Mouse (Mus musculus) midbrain, embryonic 12.5 days (tissue): ENCODE data around the gene Zan. TPM values are rescaled to one million over a fixed set of nuclear protein-coding genes. Genes with fewer than 3 reads are reported as not detected.

Source experiments
- ATAC-seq: fragments of 200-750 bp; cut with Nextera tagmentation; 2 replicates; pipeline ENCODE4 v1.8.0; 2017; ENCODE audit warnings: low read depth, moderate TSS enrichment, moderate library complexity; ENCODE audit not compliant: low FRiP score
- H3K27ac ChIP-seq: fragments of 300-500 bp; sonication (generic); replicated peaks from 2 replicates; pipeline ENCODE4 v1.5.1; 2016; ENCODE audit warnings: mild to moderate bottlenecking
- H3K27me3 ChIP-seq: fragments of 300-500 bp; sonication (generic); 2 replicates; pipeline ENCODE4 v1.6.1; 2016; ENCODE audit warnings: mild to moderate bottlenecking
- H3K36me3 ChIP-seq: fragments of 300-500 bp; sonication (generic); 2 replicates; pipeline ENCODE4 v1.6.1; 2016
- H3K4me1 ChIP-seq: fragments of 300-500 bp; sonication (generic); 2 replicates; pipeline ENCODE4 v1.6.1; 2016
- H3K4me2 ChIP-seq: fragments of 300-500 bp; sonication (generic); replicated peaks from 2 replicates; pipeline ENCODE4 v1.6.1; 2016; ENCODE audit warnings: mild to moderate bottlenecking, moderate library complexity
- H3K4me3 ChIP-seq: fragments of 300-500 bp; sonication (generic); 2 replicates; pipeline ENCODE4 v1.5.1; 2016; ENCODE audit warnings: mild to moderate bottlenecking
- H3K9ac ChIP-seq: fragments of 300-500 bp; sonication (generic); replicated peaks from 2 replicates; pipeline ENCODE4 v1.6.1; 2016; ENCODE audit warnings: mild to moderate bottlenecking, moderate library complexity
- H3K9me3 ChIP-seq: fragments of 300-500 bp; sonication (generic); 2 replicates; pipeline ENCODE4 v1.6.1; 2016; ENCODE audit warnings: mild to moderate bottlenecking
- WGBS: fragments of 180-500 bp; shearing (Covaris S2); methylation state at CpG from one replicate; pipeline ENCODE4 v1.1.7; 2016; 5-methylcytosine and 5-hydroxymethylcytosine counted together
- polyA plus RNA-seq: library from polyadenylated mRNA; unstranded; fragments of >200 nt; fragmentation: Nextera tagmentation; extraction: Ambion mirVana; gene quantifications from 2 replicates; pipeline ENCODE4 v1.2.1, GENCODE M21; 2016

Zan gene
- polyA plus RNA-seq, 1 experiment from 2014 or later = 0.03 TPM

DNA sequence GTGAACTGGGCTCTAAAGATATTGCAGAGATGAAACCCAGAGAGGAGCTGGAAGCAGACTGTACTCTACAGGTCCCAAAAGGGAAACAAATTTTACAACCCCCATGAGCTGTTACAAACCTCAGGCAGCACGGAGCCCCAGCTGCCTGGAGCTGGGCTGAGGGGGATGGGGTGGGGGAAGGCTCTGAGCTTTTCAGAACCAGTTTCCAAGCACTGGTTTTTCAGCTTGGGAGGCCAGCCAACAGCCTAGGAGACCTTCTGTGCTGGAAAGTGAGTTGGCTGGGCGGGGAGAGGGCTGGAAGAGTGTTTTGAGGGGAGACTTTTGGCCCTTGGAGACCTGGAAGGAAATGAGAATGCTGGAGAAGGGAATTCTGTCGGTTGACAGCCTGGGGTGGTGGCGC is 14.7 kb upstream of the Zan start:
- 67% methylated on average over 4 of the region's 4 CpGs for WGBS
- no peak overlapping the region for H3K4me3 ChIP-seq
- peaks cover 5% of the 10 kb centered on the region; the same call in 1 of the 2 replicates for H3K27me3 ChIP-seq
- H3K4me1 ChIP-seq = no peaks in the 10 kb centered on the region
- H3K27ac ChIP-seq = no peak overlapping the region
- no peaks in the 10 kb centered on the region for H3K9me3 ChIP-seq
- no peak overlapping the region for H3K9ac ChIP-seq
- no peak overlapping the region for H3K4me2 ChIP-seq
- no peaks in the 10 kb centered on the region for H3K36me3 ChIP-seq
- ATAC-seq = no peak

DNA sequence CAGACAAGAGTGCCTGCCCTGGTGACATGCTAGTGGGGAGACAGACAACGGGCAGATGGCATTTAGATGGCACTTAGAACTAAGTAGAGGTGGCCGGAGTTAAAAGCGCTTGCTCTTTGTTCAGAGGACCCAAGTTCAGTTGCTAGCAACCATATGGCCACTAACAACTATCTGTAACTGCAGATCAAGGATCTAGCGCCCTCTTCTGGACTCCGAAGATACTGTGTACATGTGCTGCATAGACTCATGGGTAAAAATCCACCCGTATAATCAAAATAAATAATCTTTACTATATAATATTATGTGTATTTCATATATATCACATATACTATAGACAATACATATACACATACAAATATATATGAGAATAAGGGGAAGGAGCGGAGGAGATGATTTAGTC is 10.8 kb upstream of the Zan start:
- H3K9me3 ChIP-seq = no peaks in the 10 kb centered on the region
- no peak overlapping the region for H3K9ac ChIP-seq
- no peak for ATAC-seq
- H3K36me3 ChIP-seq = no peaks in the 10 kb centered on the region
- WGBS = 84% methylated on average over 7 of the region's 7 CpGs
- no peak overlapping the region for H3K4me3 ChIP-seq
- H3K4me2 ChIP-seq = no peak overlapping the region
- peaks cover 15% of the 10 kb centered on the region for H3K4me1 ChIP-seq
- peaks cover 24% of the 10 kb centered on the region for H3K27me3 ChIP-seq
- H3K27ac ChIP-seq = no peak overlapping the region

DNA sequence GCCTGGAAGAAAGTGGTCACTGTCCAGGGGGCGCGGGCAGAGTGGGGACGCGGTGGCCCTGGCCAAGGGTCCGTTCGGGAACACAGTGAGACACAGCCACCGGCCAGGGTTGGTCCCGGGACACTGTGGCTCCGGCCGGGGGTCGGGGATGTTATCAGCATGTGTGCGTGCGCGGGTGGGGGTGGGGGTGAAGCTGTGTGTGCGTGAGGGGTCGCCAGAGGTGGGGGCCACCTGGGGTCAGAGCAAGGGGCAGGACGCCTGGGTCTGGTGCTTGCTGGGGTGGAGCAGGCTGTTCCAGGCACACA is 8.9 kb upstream of the Zan start:
- Histone ChIP-seq H3K4me2 (peak overlapping the region; percentile 63), H3K9me3 (no peaks in the 10 kb centered on the region), H3K9ac (peak overlapping the region; percentile 54), H3K27ac (no peak overlapping the region), H3K36me3 (no peaks in the 10 kb centered on the region), H3K27me3 (peaks cover 24% of the 10 kb centered on the region), H3K4me1 (peaks cover 15% of the 10 kb centered on the region), H3K4me3 (peak overlapping the region; percentile 36)
- 2% methylated on average over 17 of the region's 17 CpGs for WGBS
- no peak for ATAC-seq

DNA sequence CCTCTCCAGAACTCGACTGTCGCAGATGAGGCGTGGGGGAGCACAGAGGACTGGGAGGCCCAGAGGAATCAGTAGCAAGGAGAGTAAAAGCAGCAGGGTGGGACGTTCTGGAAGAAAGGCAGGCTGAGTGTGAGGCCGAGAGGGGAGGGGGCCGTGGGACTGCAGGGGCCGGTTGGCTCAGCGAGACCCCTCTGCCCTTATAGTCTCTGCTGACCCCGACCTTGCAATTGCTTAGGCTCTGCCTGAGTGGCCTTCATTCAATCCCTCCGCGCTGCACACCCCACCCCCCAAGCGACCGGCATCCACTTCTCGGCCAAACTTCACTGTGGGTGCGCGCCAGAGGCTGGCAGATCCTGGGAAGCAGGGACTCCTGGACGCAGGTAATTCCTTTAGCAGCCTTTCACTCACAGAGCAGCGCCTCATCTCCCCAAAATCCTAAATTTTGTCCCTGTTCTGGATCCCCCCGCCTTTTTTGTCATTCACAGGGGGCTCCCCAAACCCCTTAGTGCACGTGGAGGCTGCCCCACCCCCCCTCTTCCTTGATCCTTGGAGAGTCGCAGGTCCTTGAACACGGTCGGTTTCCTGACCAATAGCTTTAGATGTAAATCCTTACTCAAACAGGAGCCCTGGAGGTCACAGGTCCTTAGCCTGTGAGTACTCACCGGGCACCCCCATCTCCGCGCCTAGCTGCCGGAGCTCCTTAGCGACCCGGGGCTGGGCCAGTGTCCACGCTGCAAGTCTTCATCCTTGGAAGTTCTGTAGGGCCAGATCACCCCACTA is 8.4 kb upstream of the Zan start:
- 1% methylated on average over 30 of the region's 30 CpGs for WGBS
- Histone ChIP-seq H3K4me1 (peaks cover 15% of the 10 kb centered on the region), H3K27me3 (peaks cover 24% of the 10 kb centered on the region), H3K27ac (no peak overlapping the region), H3K9ac (peak overlapping the region; percentile 54), H3K36me3 (no peaks in the 10 kb centered on the region), H3K4me3 (peak overlapping the region; percentile 36), H3K9me3 (no peaks in the 10 kb centered on the region), H3K4me2 (peak overlapping the region; percentile 63)
- ATAC-seq = no peak

DNA sequence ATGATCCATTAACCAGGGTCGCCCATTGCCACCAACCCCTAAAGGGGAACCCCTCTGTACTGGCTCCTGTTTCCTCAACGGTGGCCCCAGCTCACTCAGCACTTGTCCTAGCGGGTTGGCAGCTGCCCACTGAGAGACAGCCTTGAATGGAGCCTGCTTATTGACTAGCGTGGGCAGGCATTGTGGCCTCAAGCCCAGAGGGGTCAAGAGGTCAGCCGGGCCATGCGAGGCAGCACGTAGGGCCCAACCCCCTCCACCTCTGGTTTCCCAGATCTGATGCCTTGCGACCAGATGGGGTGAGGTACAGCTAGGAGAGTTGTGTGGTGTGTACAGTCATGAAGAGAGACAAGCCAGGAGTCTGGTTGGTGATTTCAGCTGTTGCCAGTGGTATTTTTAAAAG is 5.0 kb upstream of the Zan start:
- 13% methylated on average over 8 of the region's 8 CpGs for WGBS
- H3K27me3 ChIP-seq = peaks cover 22% of the 10 kb centered on the region
- no peak overlapping the region for H3K4me3 ChIP-seq
- no peak overlapping the region for H3K9ac ChIP-seq
- H3K27ac ChIP-seq = no peak overlapping the region
- H3K9me3 ChIP-seq = no peaks in the 10 kb centered on the region
- peaks cover 15% of the 10 kb centered on the region for H3K4me1 ChIP-seq
- no peaks in the 10 kb centered on the region for H3K36me3 ChIP-seq
- ATAC-seq = no peak
- no peak overlapping the region for H3K4me2 ChIP-seq

DNA sequence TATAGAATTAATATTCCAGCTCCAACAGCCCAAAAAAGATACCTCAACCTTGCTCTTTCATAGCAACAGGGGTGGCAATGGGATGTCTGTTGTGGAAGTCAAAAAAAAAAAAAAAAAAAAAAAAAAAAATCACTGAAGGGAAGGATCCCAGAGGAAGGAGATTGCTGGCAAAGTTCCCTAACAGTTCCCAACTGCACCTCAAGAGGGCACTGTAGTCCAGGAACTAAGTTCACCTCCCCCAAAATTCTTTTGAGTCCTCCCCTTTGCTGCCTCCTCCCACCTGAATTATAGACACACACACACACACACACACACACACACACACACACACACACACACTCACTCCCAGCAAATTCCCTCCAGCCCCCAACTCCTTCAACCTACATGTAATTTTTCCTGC is 4.3 kb upstream of the Zan start:
- no peak for ATAC-seq
- Histone ChIP-seq H3K9ac (no peak overlapping the region), H3K36me3 (no peaks in the 10 kb centered on the region), H3K27ac (no peak overlapping the region), H3K4me1 (peaks cover 13% of the 10 kb centered on the region), H3K27me3 (peaks cover 15% of the 10 kb centered on the region), H3K4me2 (no peak overlapping the region), H3K9me3 (no peaks in the 10 kb centered on the region), H3K4me3 (no peak overlapping the region)

GRCm38 (mm10) chr5:137474351-137474750 is 2.5 kb downstream of the Zan start:
- no peak overlapping the region for H3K9ac ChIP-seq
- no peak overlapping the region for H3K27ac ChIP-seq
- WGBS = 19% methylated on average over 2 of the region's 2 CpGs
- H3K36me3 ChIP-seq = no peaks in the 10 kb centered on the region
- no peaks in the 10 kb centered on the region for H3K27me3 ChIP-seq
- H3K9me3 ChIP-seq = no peaks in the 10 kb centered on the region
- no peaks in the 10 kb centered on the region for H3K4me1 ChIP-seq
- no peak overlapping the region for H3K4me2 ChIP-seq
- H3K4me3 ChIP-seq = no peak overlapping the region
- no peak for ATAC-seq

- no peak overlapping the region for H3K9ac ChIP-seq
- H3K4me2 ChIP-seq = no peak overlapping the region
- no peaks in the 10 kb centered on the region for H3K4me1 ChIP-seq
- no peak overlapping the region for H3K4me3 ChIP-seq
- no peaks in the 10 kb centered on the region for H3K36me3 ChIP-seq
- WGBS = 74% methylated on average over 5 of the region's 5 CpGs
- no peak overlapping the region for H3K27ac ChIP-seq
- no peaks in the 10 kb centered on the region for H3K27me3 ChIP-seq
- ATAC-seq = no peak
- H3K9me3 ChIP-seq = no peaks in the 10 kb centered on the region
These were observed 4.5 kb downstream of the Zan start for GRCm38 (mm10) chr5:137472252-137472904.

DNA sequence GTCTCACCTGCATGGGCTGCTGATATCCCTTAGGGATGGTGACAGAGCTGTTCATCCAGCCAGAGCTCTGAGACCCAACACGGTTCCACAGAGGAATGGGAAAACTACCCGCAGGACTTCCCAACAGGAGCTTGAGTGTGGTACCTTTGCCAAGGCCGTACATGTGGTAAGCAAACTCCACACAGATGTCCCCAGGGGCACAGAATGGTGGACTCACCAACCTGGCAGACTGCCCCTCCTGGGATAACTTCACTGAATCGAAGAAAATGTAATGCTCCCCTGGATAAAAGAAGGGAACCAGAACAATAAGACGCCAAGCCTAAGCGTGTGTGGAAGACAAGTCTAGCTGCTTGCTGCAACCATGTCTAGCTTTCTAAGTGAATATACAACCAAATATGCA is 9.9 kb downstream of the Zan start:
- Histone ChIP-seq H3K27ac (no peak overlapping the region), H3K36me3 (no peaks in the 10 kb centered on the region), H3K27me3 (no peaks in the 10 kb centered on the region), H3K4me2 (no peak overlapping the region), H3K9ac (no peak overlapping the region), H3K4me1 (no peaks in the 10 kb centered on the region), H3K9me3 (no peaks in the 10 kb centered on the region), H3K4me3 (no peak overlapping the region)
- ATAC-seq = no peak
- 91% methylated on average over 6 of the region's 6 CpGs for WGBS

- Histone ChIP-seq H3K9me3 (no peaks in the 10 kb centered on the region), H3K9ac (no peak overlapping the region), H3K27me3 (no peaks in the 10 kb centered on the region), H3K4me2 (no peak overlapping the region), H3K4me1 (no peaks in the 10 kb centered on the region), H3K4me3 (no peak overlapping the region), H3K36me3 (no peaks in the 10 kb centered on the region), H3K27ac (no peak overlapping the region)
- ATAC-seq = no peak
- WGBS = 57% methylated on average over 3 of the region's 3 CpGs
These were observed 11.8 kb downstream of the Zan start for GRCm38 (mm10) chr5:137465049-137465448.

GRCm38 (mm10) chr5:137455866-137456591 is 20.8 kb downstream of the Zan start:
- Histone ChIP-seq H3K9me3 (no peaks in the 10 kb centered on the region), H3K36me3 (no peaks in the 10 kb centered on the region), H3K27me3 (no peaks in the 10 kb centered on the region), H3K4me3 (no peak overlapping the region), H3K9ac (no peak overlapping the region), H3K4me1 (no peaks in the 10 kb centered on the region), H3K4me2 (no peak overlapping the region), H3K27ac (no peak overlapping the region)
- no peak for ATAC-seq
- 74% methylated on average over 7 of the region's 7 CpGs for WGBS

- Histone ChIP-seq H3K27me3 (no peaks in the 10 kb centered on the region), H3K4me3 (no peak overlapping the region), H3K9ac (no peak overlapping the region), H3K36me3 (no peaks in the 10 kb centered on the region), H3K4me1 (no peaks in the 10 kb centered on the region), H3K27ac (no peak overlapping the region), H3K9me3 (no peaks in the 10 kb centered on the region), H3K4me2 (no peak overlapping the region)
- WGBS = 85% methylated on average over 6 of the region's 6 CpGs
- ATAC-seq = no peak
These were observed 21.7 kb downstream of the Zan start for GRCm38 (mm10) chr5:137455206-137455605.
